In genomic region chr16:20958905-20959304, GRCm38 (mm10) we compare ENCODE assay signal across 8 mouse cellular contexts.
DNase-seq lines count a peak whose midpoint lies in the region; ATAC-seq lines count a peak whose summit lies in the region.

No protein-coding gene starts in this region.

- DNase-seq in cerebellum, adult 11-12 months: peak; percentile 4
- no peak for DNase-seq in cerebellum, adult 9-11 months
- DNase-seq in limb, embryonic 10.5 days (ENCODE audit: low spot score): no peak
- DNase-seq in intestine, embryonic 14.5 days (ENCODE audit: low spot score): peak; percentile 62
- peak; percentile 58 to 81 for DNase-seq in lung, postnatal 4 days
- no peak for DNase-seq in c-Kit-positive CD71-positive TER-119-positive erythroid progenitor cells, embryonic 14.5 days (ENCODE audit: low spot score)

- H3K4me2 ChIP-seq in limb, embryonic 12.5 days: no peak overlapping the region; the same call in 1 of the 2 replicates
- H3K4me2 ChIP-seq in intestine, embryonic 14.5 days (ENCODE audit: low read length): peak overlapping the region; percentile 23; the same call in 1 of the 2 replicates

- no peak overlapping the region for H3K9ac ChIP-seq in limb, embryonic 12.5 days (replicated peaks)
- no peak overlapping the region for H3K9ac ChIP-seq in intestine, embryonic 14.5 days (ENCODE audit: low read length)

- no peak for ATAC-seq in limb, embryonic 12.5 days (ENCODE audit: insufficient number of reproducible peaks, insufficient read depth, low FRiP score, low TSS enrichment, low read depth)
- ATAC-seq in intestine, embryonic 14.5 days (replicated peaks; ENCODE audit: low FRiP score, low TSS enrichment, low read depth): no peak
- ATAC-seq in granulocyte monocyte progenitor cell, adult 5-6 weeks (replicated peaks; ENCODE audit: poor library complexity, severe bottlenecking): no peak

- no peaks in the 10 kb centered on the region for H3K9me3 ChIP-seq in limb, embryonic 12.5 days
- no peaks in the 10 kb centered on the region for H3K9me3 ChIP-seq in limb, embryonic 10.5 days (replicated peaks)
- no peaks in the 10 kb centered on the region for H3K9me3 ChIP-seq in intestine, embryonic 14.5 days (ENCODE audit: control insufficient read depth, low read length)

- H3K27ac ChIP-seq in limb, embryonic 12.5 days: 0 out of 2 replicates have a peak overlapping the region, but pooled peaks have one; percentile 7
- H3K27ac ChIP-seq in limb, embryonic 10.5 days: no peak overlapping the region
- H3K27ac ChIP-seq in intestine, embryonic 14.5 days (ENCODE audit: low read depth): no peak overlapping the region

- peaks cover 4% of the 10 kb centered on the region; the same call in 1 of the 2 replicates for H3K4me1 ChIP-seq in limb, embryonic 12.5 days (replicated peaks)
- no peaks in the 10 kb centered on the region for H3K4me1 ChIP-seq in limb, embryonic 10.5 days
- no peaks in the 10 kb centered on the region for H3K4me1 ChIP-seq in intestine, embryonic 14.5 days (replicated peaks; ENCODE audit: control insufficient read depth, insufficient read depth, low read length)

- no peak overlapping the region for H3K4me3 ChIP-seq in limb, embryonic 12.5 days (replicated peaks)
- no peak overlapping the region for H3K4me3 ChIP-seq in limb, embryonic 10.5 days
- H3K4me3 ChIP-seq in intestine, embryonic 14.5 days (ENCODE audit: low read depth, low read length): no peak overlapping the region

- no peaks in the 10 kb centered on the region for H3K36me3 ChIP-seq in limb, embryonic 12.5 days
- no peaks in the 10 kb centered on the region for H3K36me3 ChIP-seq in limb, embryonic 10.5 days
- H3K36me3 ChIP-seq in intestine, embryonic 14.5 days (ENCODE audit: control insufficient read depth, insufficient read depth, low read length): no peaks in the 10 kb centered on the region

- 59% methylated on average over 10 of the region's 10 CpGs for WGBS in limb, embryonic 12.5 days
- WGBS in limb, embryonic 10.5 days: 86% methylated on average over 10 of the region's 10 CpGs
- 41% methylated on average over 10 of the region's 10 CpGs for WGBS in intestine, embryonic 14.5 days

- H3K27me3 ChIP-seq in limb, embryonic 12.5 days: no peaks in the 10 kb centered on the region
- H3K27me3 ChIP-seq in limb, embryonic 10.5 days (ENCODE audit: low read depth, poor library complexity, severe bottlenecking): no peaks in the 10 kb centered on the region
- H3K27me3 ChIP-seq in intestine, embryonic 14.5 days (replicated peaks; ENCODE audit: control insufficient read depth, insufficient read depth, low read length): no peaks in the 10 kb centered on the region

Comparison
In these comparisons a context has a peak if more than half of its experiments do, and no peak if none do; other contexts are left out.
1. DNase-seq: peak in cerebellum, adult 11-12 months (single experiment), intestine, embryonic 14.5 days (single experiment) and lung, postnatal 4 days (2 of 2); none in cerebellum, adult 9-11 months (single experiment), limb, embryonic 10.5 days (single experiment) and c-Kit-positive CD71-positive TER-119-positive erythroid progenitor cells, embryonic 14.5 days (single experiment).